9 mouse cellular contexts compared by ENCODE assay signal in genomic region chr5:77114817-77115731, GRCm38 (mm10). TPM values are rescaled to one million over a fixed set of nuclear protein-coding genes. Genes with fewer than 3 reads are reported as not detected.
DNase-seq lines count a peak whose midpoint lies in the region; ATAC-seq lines count a peak whose summit lies in the region.
"Had no signal": no experiment of that assay in that cellular context is flagged by ENCODE, and none has a peak within 500 bp of the region (broad histone marks: within the 10 kb centered on the region; RNA-seq: fewer than 3 reads in every experiment).

Hopx (minus strand) TSS chr5:77115121.

- ATAC-seq in forebrain, embryonic 16.5 days: peak; percentile 83
- ATAC-seq in heart, embryonic 16.5 days (replicated peaks; ENCODE audit: extremely low read depth, insufficient read depth, low FRiP score): peak; percentile 93
- ATAC-seq in kidney, embryonic 16.5 days (ENCODE audit: low FRiP score, low TSS enrichment): peak; percentile 79

- H3K9me3 ChIP-seq in forebrain, embryonic 16.5 days (ENCODE audit: control insufficient read depth, low read length): no peaks in the 10 kb centered on the region
- H3K9me3 ChIP-seq in heart, embryonic 16.5 days (replicated peaks; ENCODE audit: control insufficient read depth, low read length): no peaks in the 10 kb centered on the region
- H3K9me3 ChIP-seq in kidney, embryonic 16.5 days (ENCODE audit: low read length): no peaks in the 10 kb centered on the region
- H3K9me3 ChIP-seq: megakaryocyte, embryonic 14.5 days had no signal

- H3K27ac ChIP-seq in forebrain, embryonic 16.5 days (ENCODE audit: low read length): 0 out of 2 replicates have a peak within 1 kb of the TSS, but pooled peaks have one; percentile 14
- H3K27ac ChIP-seq in heart, embryonic 16.5 days (ENCODE audit: low read length): peak within 1 kb of the TSS; percentile 98
- H3K27ac ChIP-seq in kidney, embryonic 16.5 days (ENCODE audit: low read length): peak within 1 kb of the TSS; percentile 59

- peak within 1 kb of the TSS; percentile 42 for H3K4me2 ChIP-seq in forebrain, embryonic 16.5 days (ENCODE audit: low read length)
- H3K4me2 ChIP-seq in heart, embryonic 16.5 days (ENCODE audit: low read depth, low read length): peak within 1 kb of the TSS; percentile 65
- H3K4me2 ChIP-seq in kidney, embryonic 16.5 days (replicated peaks; ENCODE audit: low read depth, low read length): peak within 1 kb of the TSS; percentile 11

- H3K27me3 ChIP-seq in forebrain, embryonic 16.5 days (replicated peaks; ENCODE audit: control insufficient read depth, insufficient read depth, low read length): peaks cover 27% of the 10 kb centered on the region
- H3K27me3 ChIP-seq in heart, embryonic 16.5 days (ENCODE audit: control insufficient read depth, insufficient read depth, low read length): no peaks in the 10 kb centered on the region
- no peaks in the 10 kb centered on the region; the same call in 1 of the 2 replicates for H3K27me3 ChIP-seq in kidney, embryonic 16.5 days (ENCODE audit: insufficient read depth, low read length)

- H3K4me1 ChIP-seq in forebrain, embryonic 16.5 days (replicated peaks; ENCODE audit: control insufficient read depth, insufficient read depth, low read length): peaks cover 10% of the 10 kb centered on the region
- peaks cover 14% of the 10 kb centered on the region for H3K4me1 ChIP-seq in heart, embryonic 16.5 days (ENCODE audit: control insufficient read depth, insufficient read depth, low read length)
- peaks cover 12% of the 10 kb centered on the region for H3K4me1 ChIP-seq in kidney, embryonic 16.5 days (ENCODE audit: insufficient read depth, low read length)

- H3K4me3 ChIP-seq in forebrain, embryonic 16.5 days (replicated peaks; ENCODE audit: low read length): peak within 1 kb of the TSS; percentile 9; the same call in 1 of the 2 replicates
- H3K4me3 ChIP-seq in heart, embryonic 16.5 days (ENCODE audit: low read length): peak within 1 kb of the TSS; percentile 59
- no peak within 1 kb of the TSS for H3K4me3 ChIP-seq in kidney, embryonic 16.5 days (ENCODE audit: low read length)
- H3K4me3 ChIP-seq: megakaryocyte, embryonic 14.5 days had no signal

- DNase-seq in CD4-positive helper T cell, adult 2 months (ENCODE audit: low read depth, low spot score): peak; percentile 18
- DNase-seq in adrenal gland, postnatal 25 days: peak; percentile 61
- DNase-seq in lung, adult 18-20 months: peak; percentile 88 to 90
- DNase-seq in right cerebral cortex, adult 2 months (ENCODE audit: low spot score in 2 of 2): peak; percentile 31 to 66
- DNase-seq in thymus, postnatal 4 days: no peak

- H3K36me3 ChIP-seq in forebrain, embryonic 16.5 days (ENCODE audit: control insufficient read depth, insufficient read depth): no peaks in the 10 kb centered on the region
- H3K36me3 ChIP-seq in heart, embryonic 16.5 days (ENCODE audit: control insufficient read depth, insufficient read depth): no peaks in the 10 kb centered on the region
- no peaks in the 10 kb centered on the region for H3K36me3 ChIP-seq in kidney, embryonic 16.5 days (ENCODE audit: insufficient read depth, low read length)

- 17% methylated on average over 33 of the region's 33 CpGs for WGBS in forebrain, embryonic 16.5 days
- 21% methylated on average over 33 of the region's 33 CpGs for WGBS in heart, embryonic 16.5 days
- WGBS in kidney, embryonic 16.5 days: 39% methylated on average over 33 of the region's 33 CpGs

- peak within 1 kb of the TSS; percentile 33 for H3K9ac ChIP-seq in forebrain, embryonic 16.5 days (replicated peaks; ENCODE audit: low read depth, low read length)
- H3K9ac ChIP-seq in heart, embryonic 16.5 days (ENCODE audit: low read length): peak within 1 kb of the TSS; percentile 80
- 0 out of 2 replicates have a peak within 1 kb of the TSS, but pooled peaks have one; percentile 18 for H3K9ac ChIP-seq in kidney, embryonic 16.5 days (replicated peaks; ENCODE audit: low read length)

RNA-seq across cellular contexts. Expression of gene Hopx, which starts in this region (rescaled TPM):
- total RNA-seq in adrenal gland, postnatal 25 days (2021): 1.7 and 2.6 TPM in 2 replicates
- polyA plus RNA-seq in forebrain, embryonic 16.5 days (2015; fragmentation: Nextera tagmentation; extraction: Ambion mirVana): 1.2 and 1.6 TPM in 2 replicates
- polyA plus RNA-seq in heart, embryonic 16.5 days (2015; fragmentation: Nextera tagmentation; extraction: Ambion mirVana): 16.7 and 21.9 TPM in 2 replicates
- polyA plus RNA-seq in kidney, embryonic 16.5 days (2015; fragmentation: Nextera tagmentation; extraction: Ambion mirVana): 1.1 and 1.8 TPM in 2 replicates

Comparison
In these comparisons a context has a peak if more than half of its experiments do, and no peak if none do; other contexts are left out.
1. H3K27ac ChIP-seq: peak in every context shown above with its lines; median percentile 98 in heart, embryonic 16.5 days; 59 in kidney, embryonic 16.5 days; 14 in forebrain, embryonic 16.5 days.
2. H3K4me2 ChIP-seq: peak in every context shown above with its lines; median percentile 65 in heart, embryonic 16.5 days; 42 in forebrain, embryonic 16.5 days; 11 in kidney, embryonic 16.5 days.
3. H3K9ac ChIP-seq: peak in every context shown above with its lines; median percentile 80 in heart, embryonic 16.5 days; 33 in forebrain, embryonic 16.5 days; 18 in kidney, embryonic 16.5 days.